9 mouse cellular contexts compared by ENCODE assay signal in genomic region chr8:84183261-84184084, GRCm38 (mm10). TPM values are rescaled to one million over a fixed set of nuclear protein-coding genes. Genes with fewer than 3 reads are reported as not detected.
DNase-seq lines count a peak whose midpoint lies in the region; ATAC-seq lines count a peak whose summit lies in the region.
"Had no signal": no experiment of that assay in that cellular context is flagged by ENCODE, and none has a peak within 500 bp of the region (broad histone marks: within the 10 kb centered on the region; RNA-seq: fewer than 3 reads in every experiment).

No protein-coding gene starts in this region.

- H3K27me3 ChIP-seq in heart, embryonic 14.5 days (ENCODE audit: control insufficient read depth, insufficient read depth, low read length) = no peaks in the 10 kb centered on the region
- no peaks in the 10 kb centered on the region for H3K27me3 ChIP-seq in limb, embryonic 15.5 days
- 0 out of 2 replicates have a peak, but pooled peaks cover 8% of the 10 kb centered on the region for H3K27me3 ChIP-seq in neural tube, embryonic 13.5 days

- H3K4me3 ChIP-seq in heart, embryonic 14.5 days (ENCODE audit: control insufficient read depth in 1 of 2, insufficient read depth in 1 of 2, low read depth in 1 of 2, low read length in 2 of 2) = peak overlapping the region; percentile 77 to 82
- H3K4me3 ChIP-seq in limb, embryonic 15.5 days = peak overlapping the region; percentile 65
- peak overlapping the region; percentile 81 for H3K4me3 ChIP-seq in neural tube, embryonic 13.5 days

- H3K27ac ChIP-seq in heart, embryonic 14.5 days (replicated peaks in 1 of 2; ENCODE audit: control insufficient read depth in 1 of 2, insufficient read depth in 1 of 2, low read depth in 2 of 2, low read length in 2 of 2) = peak overlapping the region; percentile 4 to 78; a peak in 3 of 4 replicates
- peak overlapping the region; percentile 90 for H3K27ac ChIP-seq in limb, embryonic 15.5 days
- H3K27ac ChIP-seq in neural tube, embryonic 13.5 days (replicated peaks) = peak overlapping the region; percentile 97

- peak; percentile 63 for DNase-seq in adrenal gland, postnatal 14 days
- DNase-seq in adrenal gland, adult 8-10 months = no peak
- DNase-seq in right cerebral cortex, postnatal 4 days = peak; percentile 62
- DNase-seq in right cerebral cortex, postnatal 36 days (ENCODE audit: low spot score in 2 of 2) = no peak
- DNase-seq in c-Kit-positive CD71-positive TER-119-positive erythroid progenitor cells, embryonic 14.5 days (ENCODE audit: low spot score) = no peak

- WGBS in heart, embryonic 14.5 days = 1% methylated on average over 67 of the region's 87 CpGs
- whole genome bisulfite sequencing in limb, embryonic 15.5 days = 2% methylated on average over 73 of the region's 87 CpGs
- under 1% methylated on average over 56 of the region's 87 CpGs for WGBS in neural tube, embryonic 13.5 days

- H3K4me2 ChIP-seq in heart, embryonic 14.5 days (ENCODE audit: low read length) = peak overlapping the region; percentile 92
- peak overlapping the region; percentile 75 for H3K4me2 ChIP-seq in limb, embryonic 15.5 days
- peak overlapping the region; percentile 79 for H3K4me2 ChIP-seq in neural tube, embryonic 13.5 days

- peak overlapping the region; percentile 97 for H3K9ac ChIP-seq in heart, embryonic 14.5 days (ENCODE audit: low read length)
- peak overlapping the region; percentile 93 for H3K9ac ChIP-seq in limb, embryonic 15.5 days
- peak overlapping the region; percentile 99 for H3K9ac ChIP-seq in neural tube, embryonic 13.5 days

- H3K4me1 ChIP-seq in heart, embryonic 14.5 days (ENCODE audit: control insufficient read depth in 2 of 2, insufficient read depth in 2 of 2, low read length in 2 of 2) = peaks cover 25 to 52% of the 10 kb centered on the region in 2 experiments
- H3K4me1 ChIP-seq in limb, embryonic 15.5 days = peaks cover 62% of the 10 kb centered on the region
- H3K4me1 ChIP-seq in neural tube, embryonic 13.5 days (replicated peaks) = peaks cover 66% of the 10 kb centered on the region

- H3K36me3 ChIP-seq in heart, embryonic 14.5 days (ENCODE audit: control insufficient read depth, insufficient read depth, low read length) = no peaks in the 10 kb centered on the region
- H3K36me3 ChIP-seq in limb, embryonic 15.5 days = no peaks in the 10 kb centered on the region
- peaks cover 4% of the 10 kb centered on the region for H3K36me3 ChIP-seq in neural tube, embryonic 13.5 days

- ATAC-seq in heart, embryonic 14.5 days (ENCODE audit: insufficient number of reproducible peaks, insufficient read depth, low FRiP score, low read depth) = no peak
- no peak for ATAC-seq in limb, embryonic 15.5 days (ENCODE audit: insufficient number of reproducible peaks, low FRiP score, low TSS enrichment, low read depth)
- peak; percentile 40 for ATAC-seq in neural tube, embryonic 13.5 days (ENCODE audit: low read depth)

- H3K9me3 ChIP-seq in heart, embryonic 14.5 days (ENCODE audit: control insufficient read depth, low read length) = no peaks in the 10 kb centered on the region
- H3K9me3 ChIP-seq in limb, embryonic 15.5 days = no peaks in the 10 kb centered on the region
- no peaks in the 10 kb centered on the region for H3K9me3 ChIP-seq in neural tube, embryonic 13.5 days

RNA-seq across cellular contexts. Expression of gene Nanos3, which starts 1.5 kb away (rescaled TPM):
- 0.67 and 1.2 TPM in 2 replicates for total RNA-seq in adrenal gland, postnatal 14 days (2021)
- total RNA-seq in adrenal gland, adult 8-10 months (2022) = 1 to 10 TPM in 2 of 4 experiments, under 1 TPM in 2; 0.75 to 2.9 (median 1.2) TPM
- polyA plus RNA-seq in heart, embryonic 14.5 days (2014; fragmentation: Nextera tagmentation; extraction: Ambion mirVana) = 2.4 and 3.8 TPM in 2 replicates
- 1.8 and 3.0 TPM in 2 replicates for polyA plus RNA-seq in limb, embryonic 15.5 days (2015; fragmentation: Nextera tagmentation; extraction: Ambion mirVana)
- polyA plus RNA-seq in neural tube, embryonic 13.5 days (2015; fragmentation: Nextera tagmentation; extraction: Ambion mirVana) = 6.1 and 10.1 TPM in 2 replicates
- total RNA-seq: hematopoietic stem cell, adult 5-6 weeks had no signal

RNA-seq across cellular contexts. Expression of gene 4930432K21Rik, which starts 35.6 kb away (rescaled TPM):
- total RNA-seq in adrenal gland, postnatal 14 days (2021) = 0.49 and 0.82 TPM in 2 replicates
- under 1 TPM; 0.38 to 0.81 (median 0.40) TPM for total RNA-seq in adrenal gland, adult 8-10 months (2022)
- polyA plus RNA-seq in heart, embryonic 14.5 days (2014; fragmentation: Nextera tagmentation; extraction: Ambion mirVana) = 0.43 and 0.63 TPM in 2 replicates
- polyA plus RNA-seq in limb, embryonic 15.5 days (2015; fragmentation: Nextera tagmentation; extraction: Ambion mirVana) = 1.1 and 1.3 TPM in 2 replicates
- polyA plus RNA-seq in neural tube, embryonic 13.5 days (2015; fragmentation: Nextera tagmentation; extraction: Ambion mirVana) = 1.4 and 1.6 TPM in 2 replicates

RNA-seq across cellular contexts. Expression of gene Cc2d1a, which starts 35.7 kb away (rescaled TPM):
- 23.8 and 31.0 TPM in 2 replicates for total RNA-seq in adrenal gland, postnatal 14 days (2021)
- total RNA-seq in adrenal gland, adult 8-10 months (2022) = 10 to 100 TPM; 33.9 to 51.2 (median 40.3) TPM
- 9.3 and 11.8 TPM in 2 replicates for polyA plus RNA-seq in heart, embryonic 14.5 days (2014; fragmentation: Nextera tagmentation; extraction: Ambion mirVana)
- 28.5 and 29.2 TPM in 2 replicates for polyA plus RNA-seq in limb, embryonic 15.5 days (2015; fragmentation: Nextera tagmentation; extraction: Ambion mirVana)
- polyA plus RNA-seq in neural tube, embryonic 13.5 days (2015; fragmentation: Nextera tagmentation; extraction: Ambion mirVana) = 24.3 and 25.6 TPM in 2 replicates

RNA-seq across cellular contexts. Expression of gene Zswim4, which starts 53.4 kb away (rescaled TPM):
- total RNA-seq in adrenal gland, postnatal 14 days (2021) = 32.3 and 39.5 TPM in 2 replicates
- 10 to 100 TPM; 36.2 to 53.9 (median 48.0) TPM for total RNA-seq in adrenal gland, adult 8-10 months (2022)
- 6.7 and 7.3 TPM in 2 replicates for polyA plus RNA-seq in heart, embryonic 14.5 days (2014; fragmentation: Nextera tagmentation; extraction: Ambion mirVana)
- 13.5 and 15.1 TPM in 2 replicates for polyA plus RNA-seq in limb, embryonic 15.5 days (2015; fragmentation: Nextera tagmentation; extraction: Ambion mirVana)
- polyA plus RNA-seq in neural tube, embryonic 13.5 days (2015; fragmentation: Nextera tagmentation; extraction: Ambion mirVana) = 32.9 and 34.7 TPM in 2 replicates

RNA-seq across cellular contexts. Expression of gene Podnl1, which starts 57.7 kb away (rescaled TPM):
- 0.44 and 1.1 TPM in 2 replicates for total RNA-seq in adrenal gland, postnatal 14 days (2021)
- under 1 TPM; 0.10 to 0.86 (median 0.34) TPM for total RNA-seq in adrenal gland, adult 8-10 months (2022)
- 0.08 and 0.16 TPM in 2 replicates for polyA plus RNA-seq in heart, embryonic 14.5 days (2014; fragmentation: Nextera tagmentation; extraction: Ambion mirVana)
- polyA plus RNA-seq in limb, embryonic 15.5 days (2015; fragmentation: Nextera tagmentation; extraction: Ambion mirVana) = 2.0 and 2.2 TPM in 2 replicates
- 0.36 and 0.51 TPM in 2 replicates for polyA plus RNA-seq in neural tube, embryonic 13.5 days (2015; fragmentation: Nextera tagmentation; extraction: Ambion mirVana)

Comparison
In these comparisons a context has a peak if more than half of its experiments do, and no peak if none do; other contexts are left out.
1. DNase-seq: peak in adrenal gland, postnatal 14 days (single experiment) and right cerebral cortex, postnatal 4 days (single experiment); none in adrenal gland, adult 8-10 months (single experiment), right cerebral cortex, postnatal 36 days (0 of 2) and c-Kit-positive CD71-positive TER-119-positive erythroid progenitor cells, embryonic 14.5 days (single experiment).
2. H3K27ac ChIP-seq: peak in every context shown above with its lines; median percentile 97 in neural tube, embryonic 13.5 days; 90 in limb, embryonic 15.5 days; 41 in heart, embryonic 14.5 days.
3. Peak in every context shown above with its lines, with median percentiles within 50 percentile points of each other: H3K4me2 ChIP-seq, H3K4me3 ChIP-seq and H3K9ac ChIP-seq.